Mouse (Mus musculus): ENCODE measurements at regions not wholly inside any gene's neighbourhood (a gene's known extent, or its start where the extent isn't known, plus 50 kb on each side); places are given as distances from the start of the nearest gene placed in this dataset.
A peak's percentile ranks its signal among the peaks of the same experiment; 100 is the strongest.

DNA sequence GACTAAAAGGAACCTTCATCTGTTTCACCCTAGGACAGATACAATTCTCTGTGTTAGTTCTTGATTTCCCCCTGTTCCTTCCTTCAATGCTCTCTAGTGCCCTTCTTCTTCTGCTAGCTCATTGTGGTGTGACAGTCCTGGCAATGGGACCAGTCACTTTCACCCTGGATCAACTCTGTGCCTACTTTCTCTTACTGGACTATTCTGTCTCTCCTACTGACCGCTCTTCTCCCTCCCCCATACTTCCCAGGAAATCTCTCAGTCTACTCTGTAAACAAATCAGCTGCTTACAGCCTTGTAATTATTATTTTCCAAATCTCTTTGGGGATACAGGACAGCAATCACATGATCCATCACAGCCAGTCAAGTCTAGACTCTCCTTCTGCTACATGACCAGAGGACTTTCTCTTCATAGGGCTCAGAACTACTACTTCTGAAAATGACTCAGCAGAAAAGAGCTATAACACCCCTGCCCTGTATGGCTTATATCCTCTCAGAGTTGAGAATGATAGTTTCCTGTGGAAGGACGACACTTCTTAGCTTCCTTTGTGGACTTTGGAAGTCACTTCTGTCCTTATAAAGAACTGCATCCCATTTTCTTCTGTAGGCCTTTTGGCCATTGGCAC lies 86.8 kb upstream of the Adgra3 start:
- TF ChIP-seq POLR2A (IDR thresholded peaks at IDR 0.05; ENCODE audit: extremely low read depth, insufficient read depth, low read length) (no peak), CTCF (IDR thresholded peaks at IDR 0.05; ENCODE audit: low read depth, low read length) (no peak)
- H3K36me3 ChIP-seq (ENCODE audit: control insufficient read depth, insufficient read depth, low read length) = no peaks in the 10 kb centered on the region
- H3K27ac ChIP-seq (replicated peaks; ENCODE audit: insufficient read depth, low read depth, low read length) = no peak overlapping the region; the same call in 1 of the 2 replicates
- no peak overlapping the region for H3K4me3 ChIP-seq (ENCODE audit: insufficient read depth, low read depth, low read length)
- DNase-seq (ENCODE audit: extremely low read depth, low read depth, low spot score) = peak; percentile 5
- no peaks in the 10 kb centered on the region for H3K27me3 ChIP-seq (ENCODE audit: control insufficient read depth, insufficient read depth, low read length)
- H3K4me1 ChIP-seq (ENCODE audit: control insufficient read depth, insufficient read depth, low read length) = no peaks in the 10 kb centered on the region
- no peak overlapping the region for H3K9ac ChIP-seq (ENCODE audit: low read depth, low read length)
- H3K79me2 ChIP-seq (ENCODE audit: control insufficient read depth, insufficient read depth, low read length) = no peaks in the 10 kb centered on the region
- 83% methylated on average over 2 of the region's 2 CpGs for WGBS

DNA sequence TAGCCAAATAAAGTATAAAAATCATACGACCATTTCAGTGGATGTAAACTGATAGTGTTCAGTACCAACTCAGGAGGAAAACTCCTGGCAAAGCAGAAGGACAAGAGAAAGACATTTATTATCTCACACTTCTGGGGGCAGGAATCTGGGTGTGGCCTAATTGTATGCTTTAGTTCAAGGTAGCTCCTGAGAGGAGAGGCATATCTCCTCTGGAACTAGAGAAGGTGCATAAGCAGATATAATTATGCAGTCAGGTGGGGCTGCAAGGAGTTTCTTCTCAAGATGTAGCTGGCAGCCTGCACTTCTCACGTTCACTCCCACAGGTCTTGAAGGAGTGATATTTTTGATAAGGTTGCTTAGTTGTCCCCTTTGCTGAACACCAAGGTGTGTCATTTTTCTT lies 71.4 kb upstream of the Adgra3 start:
- no peak for DNase-seq (ENCODE audit: extremely low read depth, low read depth, low spot score)
- Histone ChIP-seq H3K4me3 (ENCODE audit: insufficient read depth, low read depth, low read length) (no peak overlapping the region), H3K9ac (ENCODE audit: low read depth, low read length) (no peak overlapping the region), H3K79me2 (ENCODE audit: control insufficient read depth, insufficient read depth, low read length) (no peaks in the 10 kb centered on the region), H3K27ac (replicated peaks; ENCODE audit: insufficient read depth, low read depth, low read length) (no peak overlapping the region), H3K27me3 (ENCODE audit: control insufficient read depth, insufficient read depth, low read length) (no peaks in the 10 kb centered on the region), H3K36me3 (ENCODE audit: control insufficient read depth, insufficient read depth, low read length) (no peaks in the 10 kb centered on the region), H3K4me1 (ENCODE audit: control insufficient read depth, insufficient read depth, low read length) (no peaks in the 10 kb centered on the region)
- WGBS = 65% methylated on average over 2 of the region's 2 CpGs
- no peak for TF ChIP-seq CTCF (IDR thresholded peaks at IDR 0.05; ENCODE audit: low read depth, low read length)
- TF ChIP-seq POLR2A (IDR thresholded peaks at IDR 0.05; ENCODE audit: extremely low read depth, insufficient read depth, low read length) = no peak

DNA sequence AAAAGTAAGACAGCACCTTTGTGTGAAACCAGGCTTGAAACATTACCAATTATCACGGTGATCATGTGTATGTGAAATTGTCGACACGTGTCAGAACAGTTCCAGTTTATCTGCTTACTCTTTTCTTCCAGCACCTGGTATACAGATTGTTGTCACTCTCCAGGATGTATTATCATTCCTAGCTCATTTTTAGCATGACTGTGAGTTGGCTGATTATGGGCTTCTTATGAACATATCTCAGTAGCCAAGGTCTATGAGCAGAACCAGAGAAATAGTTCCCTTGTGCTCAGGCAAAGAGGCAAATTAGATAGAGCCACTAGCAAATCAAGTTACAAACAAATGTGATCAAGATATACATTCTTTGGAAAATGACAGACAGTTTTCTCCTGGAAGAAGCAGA lies 70.2 kb upstream of the Adgra3 start:
- Histone ChIP-seq H3K27me3 (ENCODE audit: control insufficient read depth, insufficient read depth, low read length) (no peaks in the 10 kb centered on the region), H3K27ac (replicated peaks; ENCODE audit: insufficient read depth, low read depth, low read length) (no peak overlapping the region), H3K4me3 (ENCODE audit: insufficient read depth, low read depth, low read length) (no peak overlapping the region), H3K36me3 (ENCODE audit: control insufficient read depth, insufficient read depth, low read length) (no peaks in the 10 kb centered on the region), H3K79me2 (ENCODE audit: control insufficient read depth, insufficient read depth, low read length) (no peaks in the 10 kb centered on the region), H3K4me1 (ENCODE audit: control insufficient read depth, insufficient read depth, low read length) (no peaks in the 10 kb centered on the region), H3K9ac (ENCODE audit: low read depth, low read length) (no peak overlapping the region)
- no peak for DNase-seq (ENCODE audit: extremely low read depth, low read depth, low spot score)
- WGBS = 94% methylated on average over 3 of the region's 3 CpGs
- TF ChIP-seq CTCF (IDR thresholded peaks at IDR 0.05; ENCODE audit: low read depth, low read length) = no peak
- no peak for TF ChIP-seq POLR2A (IDR thresholded peaks at IDR 0.05; ENCODE audit: extremely low read depth, insufficient read depth, low read length)

DNA sequence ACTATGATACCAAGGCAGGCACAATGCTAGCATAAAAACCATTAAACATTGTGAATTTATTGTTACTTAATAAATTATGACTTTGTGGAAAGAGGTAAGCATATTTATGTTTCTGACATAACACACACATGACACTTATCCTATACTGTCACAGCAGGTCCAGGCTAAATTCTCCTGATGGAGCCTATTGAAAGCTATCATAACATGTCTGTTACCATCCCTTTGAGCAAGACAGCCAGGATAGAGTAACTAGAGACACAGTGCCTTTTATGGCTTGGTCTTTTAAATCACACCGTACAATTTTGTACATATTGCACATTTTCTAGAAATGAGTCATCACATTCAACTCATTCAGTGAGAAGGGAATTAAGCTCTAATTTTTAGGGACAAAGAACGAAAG lies 67.8 kb upstream of the Adgra3 start:
- H3K27me3 ChIP-seq (ENCODE audit: control insufficient read depth, insufficient read depth, low read length) = no peaks in the 10 kb centered on the region
- no peak overlapping the region for H3K4me3 ChIP-seq (ENCODE audit: insufficient read depth, low read depth, low read length)
- no peaks in the 10 kb centered on the region for H3K36me3 ChIP-seq (ENCODE audit: control insufficient read depth, insufficient read depth, low read length)
- no peak overlapping the region for H3K9ac ChIP-seq (ENCODE audit: low read depth, low read length)
- WGBS = 86% methylated on average over 2 of the region's 2 CpGs
- no peaks in the 10 kb centered on the region for H3K4me1 ChIP-seq (ENCODE audit: control insufficient read depth, insufficient read depth, low read length)
- no peak overlapping the region for H3K27ac ChIP-seq (replicated peaks; ENCODE audit: insufficient read depth, low read depth, low read length)
- no peak for TF ChIP-seq POLR2A (IDR thresholded peaks at IDR 0.05; ENCODE audit: extremely low read depth, insufficient read depth, low read length)
- H3K79me2 ChIP-seq (ENCODE audit: control insufficient read depth, insufficient read depth, low read length) = no peaks in the 10 kb centered on the region
- DNase-seq (ENCODE audit: extremely low read depth, low read depth, low spot score) = no peak

DNA sequence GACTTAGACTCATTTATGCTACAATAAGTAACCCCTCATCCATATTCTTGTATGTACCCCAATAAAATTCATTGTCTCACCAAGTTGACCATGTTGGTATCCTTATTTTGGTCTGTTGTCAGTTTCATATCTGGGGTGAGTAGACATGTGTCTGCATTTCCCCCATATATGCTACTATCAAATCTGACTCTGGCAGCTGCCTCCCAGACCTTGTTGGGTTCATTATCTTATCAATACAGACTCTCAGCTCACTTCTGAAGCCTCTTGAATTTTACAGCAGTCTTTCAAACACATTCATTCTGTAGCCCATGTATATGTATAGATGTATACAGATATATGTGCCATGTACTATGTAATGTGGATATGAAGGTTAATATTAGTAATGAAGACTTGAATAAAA lies 67.4 kb upstream of the Adgra3 start:
- Histone ChIP-seq H3K9ac (ENCODE audit: low read depth, low read length) (no peak overlapping the region), H3K27me3 (ENCODE audit: control insufficient read depth, insufficient read depth, low read length) (no peaks in the 10 kb centered on the region), H3K4me1 (ENCODE audit: control insufficient read depth, insufficient read depth, low read length) (no peaks in the 10 kb centered on the region), H3K79me2 (ENCODE audit: control insufficient read depth, insufficient read depth, low read length) (no peaks in the 10 kb centered on the region), H3K4me3 (ENCODE audit: insufficient read depth, low read depth, low read length) (no peak overlapping the region), H3K27ac (replicated peaks; ENCODE audit: insufficient read depth, low read depth, low read length) (no peak overlapping the region), H3K36me3 (ENCODE audit: control insufficient read depth, insufficient read depth, low read length) (no peaks in the 10 kb centered on the region)
- DNase-seq (ENCODE audit: extremely low read depth, low read depth, low spot score) = no peak
- TF ChIP-seq POLR2A (IDR thresholded peaks at IDR 0.05; ENCODE audit: extremely low read depth, insufficient read depth, low read length) (no peak), CTCF (IDR thresholded peaks at IDR 0.05; ENCODE audit: low read depth, low read length) (no peak)

DNA sequence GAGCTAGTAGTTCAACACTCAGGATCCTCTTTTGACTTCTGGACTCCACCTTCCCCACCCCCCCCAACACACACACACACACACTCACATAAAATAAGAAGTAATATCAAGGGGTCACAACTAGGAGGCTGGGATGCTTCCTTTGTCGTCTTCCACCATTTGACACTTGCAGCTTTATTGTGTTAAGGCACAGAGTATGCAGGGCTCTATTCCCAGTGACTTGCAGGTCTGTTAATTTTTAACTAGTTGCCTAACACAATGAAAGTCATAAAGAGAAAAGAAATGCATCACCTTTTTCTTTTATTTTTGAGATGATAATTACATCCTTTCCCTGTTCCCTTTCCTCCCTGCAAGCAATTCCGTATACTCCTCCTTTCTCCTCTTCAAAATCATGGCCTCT lies 66.9 kb upstream of the Adgra3 start:
- Histone ChIP-seq H3K79me2 (ENCODE audit: control insufficient read depth, insufficient read depth, low read length) (no peaks in the 10 kb centered on the region), H3K36me3 (ENCODE audit: control insufficient read depth, insufficient read depth, low read length) (no peaks in the 10 kb centered on the region), H3K27me3 (ENCODE audit: control insufficient read depth, insufficient read depth, low read length) (no peaks in the 10 kb centered on the region), H3K4me1 (ENCODE audit: control insufficient read depth, insufficient read depth, low read length) (no peaks in the 10 kb centered on the region), H3K9ac (ENCODE audit: low read depth, low read length) (no peak overlapping the region), H3K27ac (replicated peaks; ENCODE audit: insufficient read depth, low read depth, low read length) (no peak overlapping the region), H3K4me3 (ENCODE audit: insufficient read depth, low read depth, low read length) (no peak overlapping the region)
- DNase-seq (ENCODE audit: extremely low read depth, low read depth, low spot score) = no peak
- 54% methylated on average over 2 of the region's 2 CpGs for WGBS
- TF ChIP-seq POLR2A (IDR thresholded peaks at IDR 0.05; ENCODE audit: extremely low read depth, insufficient read depth, low read length) (no peak), CTCF (IDR thresholded peaks at IDR 0.05; ENCODE audit: low read depth, low read length) (no peak)

All from liver, adult 2 months (tissue).